Comparison of ENCODE assay signal across 25 mouse cellular contexts in the genomic region with DNA sequence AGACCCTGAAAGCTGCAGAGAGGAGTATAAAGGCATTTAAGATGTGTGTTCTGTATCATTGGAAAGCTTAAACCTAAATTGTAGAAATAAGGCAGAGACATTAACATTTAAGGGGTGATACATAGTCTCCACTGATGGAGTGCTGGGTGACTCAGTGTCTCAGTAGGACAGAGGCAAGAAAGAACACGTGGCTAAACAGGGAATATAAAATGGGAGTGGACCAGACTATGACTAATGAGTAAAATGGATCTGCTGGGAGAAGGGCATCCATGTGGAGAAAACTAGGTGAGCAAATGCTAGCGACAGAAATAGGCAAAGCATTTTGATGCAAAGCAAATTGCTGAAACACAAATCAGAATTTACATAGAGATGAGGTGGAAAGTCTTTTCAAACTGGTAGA.
DNase-seq lines count a peak whose midpoint lies in the region; ATAC-seq and TF ChIP-seq lines count a peak whose summit lies in the region.
"Had no signal": no experiment of that assay in that cellular context is flagged by ENCODE, and none has a peak within 500 bp of the region (broad histone marks: within the 10 kb centered on the region; RNA-seq: fewer than 3 reads in every experiment).

No protein-coding gene starts in this region.

- H3K4me2 ChIP-seq in midbrain, embryonic 13.5 days (replicated peaks) = no peak overlapping the region
- no peak overlapping the region for H3K4me2 ChIP-seq in midbrain, embryonic 14.5 days (ENCODE audit: low read length)
- H3K4me2 ChIP-seq in myocyte (ENCODE audit: low read depth) = no peak overlapping the region
- H3K4me2 ChIP-seq: forebrain, embryonic 13.5 days; heart, embryonic 13.5 days had no signal

- H3K79me2 ChIP-seq in myocyte (ENCODE audit: control insufficient read depth, insufficient read depth) = no peaks in the 10 kb centered on the region

- H3K9me3 ChIP-seq in midbrain, embryonic 13.5 days = no peaks in the 10 kb centered on the region
- no peaks in the 10 kb centered on the region for H3K9me3 ChIP-seq in midbrain, embryonic 14.5 days (ENCODE audit: control insufficient read depth, low read length)
- H3K9me3 ChIP-seq: forebrain, embryonic 10.5 days; forebrain, embryonic 13.5 days; heart, embryonic 13.5 days had no signal

- no peak overlapping the region for H3K9ac ChIP-seq in midbrain, embryonic 13.5 days (replicated peaks)
- H3K9ac ChIP-seq in midbrain, embryonic 14.5 days (replicated peaks; ENCODE audit: low read length) = no peak overlapping the region
- H3K9ac ChIP-seq: forebrain, embryonic 13.5 days; heart, embryonic 13.5 days had no signal

- no peaks in the 10 kb centered on the region for H3K36me3 ChIP-seq in midbrain, embryonic 13.5 days
- no peaks in the 10 kb centered on the region for H3K36me3 ChIP-seq in midbrain, embryonic 14.5 days (ENCODE audit: control insufficient read depth, insufficient read depth, low read length)
- no peaks in the 10 kb centered on the region for H3K36me3 ChIP-seq in myocyte (ENCODE audit: control insufficient read depth, insufficient read depth)
- H3K36me3 ChIP-seq: forebrain, embryonic 10.5 days; heart, embryonic 13.5 days had no signal

- ATAC-seq in midbrain, embryonic 13.5 days = no peak
- no peak for ATAC-seq in midbrain, embryonic 14.5 days (ENCODE audit: low FRiP score, low TSS enrichment)
- no peak for ATAC-seq in CD4-positive, CD25-positive, alpha-beta regulatory T cell, adult 4 months
- ATAC-seq: forebrain, embryonic 13.5 days; forebrain, embryonic 16.5 days; inflammation-experienced regulatory T-cells, adult 6 months; intestine, embryonic 16.5 days had no signal

- no peaks in the 10 kb centered on the region for H3K27me3 ChIP-seq in midbrain, embryonic 13.5 days
- no peaks in the 10 kb centered on the region for H3K27me3 ChIP-seq in midbrain, embryonic 14.5 days (ENCODE audit: control insufficient read depth, insufficient read depth, low read length)
- no peaks in the 10 kb centered on the region for H3K27me3 ChIP-seq in myocyte (ENCODE audit: control insufficient read depth, insufficient read depth, insufficient read length)
- H3K27me3 ChIP-seq: forebrain, embryonic 13.5 days; heart, embryonic 13.5 days had no signal

- peaks cover 31% of the 10 kb centered on the region for H3K4me1 ChIP-seq in midbrain, embryonic 13.5 days (replicated peaks)
- H3K4me1 ChIP-seq in midbrain, embryonic 14.5 days (ENCODE audit: control insufficient read depth, insufficient read depth, low read length) = peaks cover 10% of the 10 kb centered on the region; the same call in 1 of the 2 replicates

- TF ChIP-seq POLR2A in myocyte (IDR thresholded peaks at IDR 0.05; ENCODE audit: insufficient read length, low read depth) = no peak

- no peak overlapping the region for H3ac ChIP-seq in myocyte (ENCODE audit: control insufficient read depth, insufficient read length)

- 41% methylated on average over 2 of the region's 2 CpGs for WGBS in midbrain, embryonic 13.5 days
- 56% methylated on average over 2 of the region's 2 CpGs for WGBS in midbrain, embryonic 14.5 days

- DNase-seq in adrenal gland, adult 2 months = peak; percentile 26
- no peak for DNase-seq in adrenal gland, adult 18-20 months (ENCODE audit: low spot score in 2 of 2)
- DNase-seq in midbrain, embryonic 14.5 days = no peak
- peak; percentile 66 for DNase-seq in Muller cell, postnatal 12 days (ENCODE audit: inconsistent ontology term)
- no peak for DNase-seq in cerebellum, postnatal 10 days
- DNase-seq: adrenal gland, postnatal 10 days; adrenal gland, postnatal 36 days; B cell, adult 2 months; cerebellum, adult 11 months; cerebellum, adult 2 months; cerebellum, adult 9-11 months; gastrocnemius, postnatal 25 days; heart, adult 18-20 months; heart, postnatal 14 days; heart, postnatal 4 days; kidney, adult 18-20 months had no signal

- H3K27ac ChIP-seq in midbrain, embryonic 13.5 days = peak overlapping the region; percentile 20; the same call in 1 of the 2 replicates
- H3K27ac ChIP-seq in midbrain, embryonic 14.5 days (replicated peaks; ENCODE audit: low read depth, low read length) = no peak overlapping the region
- H3K27ac ChIP-seq: forebrain, embryonic 10.5 days; forebrain, embryonic 13.5 days; heart, embryonic 13.5 days had no signal

- H3K4me3 ChIP-seq in midbrain, embryonic 13.5 days (replicated peaks) = no peak overlapping the region
- no peak overlapping the region for H3K4me3 ChIP-seq in midbrain, embryonic 14.5 days (replicated peaks; ENCODE audit: low read depth, low read length)
- no peak overlapping the region for H3K4me3 ChIP-seq in myocyte
- H3K4me3 ChIP-seq: forebrain, embryonic 10.5 days; forebrain, embryonic 13.5 days; heart, embryonic 13.5 days had no signal

TF ChIP-seq in myocyte, 11 proteins besides CTCF, POLR2A, EP300 and RAD21:
- TF ChIP-seq POLR2AphosphoS2 (IDR thresholded peaks at IDR 0.05; ENCODE audit: insufficient read length, low read depth) (no peak), TCF12 (IDR thresholded peaks at IDR 0.05; ENCODE audit: insufficient read depth, poor library complexity, severe bottlenecking) (no peak), USF1 (IDR thresholded peaks at IDR 0.05; ENCODE audit: low read depth) (peak; percentile 72), MYOG (IDR thresholded peaks at IDR 0.05; ENCODE audit: control insufficient read depth in 1 of 3, insufficient read depth in 1 of 3, insufficient read length in 2 of 3, low read depth in 2 of 3) (no peak)
TF ChIP-seq in myocyte: peak in this region for 1.

Comparison
In these comparisons a context has a peak if more than half of its experiments do, and no peak if none do; other contexts are left out.
1. DNase-seq: peak in adrenal gland, adult 2 months (single experiment) and Muller cell, postnatal 12 days (single experiment); none in adrenal gland, adult 18-20 months (0 of 2), midbrain, embryonic 14.5 days (single experiment) and cerebellum, postnatal 10 days (0 of 2).